Mouse (Mus musculus): ENCODE measurements around the gene Zfp689.

- TF ChIP-seq CTCF (IDR thresholded peaks at IDR 0.05; ENCODE audit: low read depth), result no peak
- no peak for TF ChIP-seq EP300 (IDR thresholded peaks at IDR 0.05; ENCODE audit: low read depth)
Observed at GRCm38 (mm10) chr7:127426354-127426753, 22.6 kb downstream of the Zfp689 start.

Measured in liver, postnatal 0 days (tissue).